Mouse (Mus musculus) adrenal gland, postnatal 14 days (tissue): ENCODE data around the gene Ube4b. TPM values are rescaled to one million over a fixed set of nuclear protein-coding genes. Genes with fewer than 3 reads are reported as not detected.

Source experiments
- DNase-seq: peaks from one replicate; pipeline ENCODE4 v3.0.0; 2021; ENCODE audit warnings: mixed read lengths
- total RNA-seq: library from RNA; stranded (reverse); gene quantifications from 2 replicates; pipeline ENCODE4 v1.2.3, GENCODE M21; 2021

Ube4b gene
- total RNA-seq, 1 experiment from 2014 or later: 63.8 TPM

DNA sequence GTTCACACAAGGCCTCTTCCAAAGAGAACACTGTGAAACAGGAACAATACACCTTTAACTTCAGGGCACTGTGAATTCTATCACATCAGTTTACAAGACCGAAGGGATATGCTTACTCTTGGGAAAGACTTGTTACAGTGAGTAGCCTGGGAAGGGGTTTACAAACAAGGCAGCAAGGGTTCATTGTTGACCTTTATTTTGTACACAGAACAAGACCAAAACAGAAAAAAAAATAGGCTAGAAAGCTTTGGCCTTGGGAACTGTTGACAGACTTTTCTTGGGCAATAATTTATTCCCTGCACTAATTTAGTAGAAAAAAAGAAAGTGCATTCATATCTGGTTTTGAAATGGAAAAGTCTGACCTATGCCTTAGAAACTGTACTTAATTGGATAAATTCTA is 122.1 kb downstream of the Ube4b start:
- no peak for DNase-seq

GRCm38 (mm10) chr4:149303502-149303901 is 123.0 kb downstream of the Ube4b start:
- DNase-seq: no peak

DNA sequence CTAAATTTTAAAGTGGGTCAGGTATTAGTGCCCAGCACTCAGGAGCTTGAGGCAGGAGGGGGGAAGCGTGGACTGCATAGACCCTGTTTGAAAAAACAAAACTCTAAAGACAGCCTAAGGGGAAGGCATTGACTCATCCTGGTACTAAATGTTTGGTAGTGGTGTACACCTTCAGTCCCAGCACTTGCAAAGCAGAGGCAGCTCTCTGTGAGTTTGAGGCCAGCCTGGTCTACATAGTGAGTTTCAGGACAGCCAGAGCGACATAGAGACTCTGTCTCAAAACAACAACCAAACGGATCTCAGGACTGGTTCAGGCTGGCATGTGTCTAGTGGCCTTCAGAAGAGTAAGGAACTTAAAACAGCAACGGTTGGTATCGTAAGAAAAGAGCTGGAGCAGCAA is 123.8 kb downstream of the Ube4b start:
- DNase-seq: no peak

DNA sequence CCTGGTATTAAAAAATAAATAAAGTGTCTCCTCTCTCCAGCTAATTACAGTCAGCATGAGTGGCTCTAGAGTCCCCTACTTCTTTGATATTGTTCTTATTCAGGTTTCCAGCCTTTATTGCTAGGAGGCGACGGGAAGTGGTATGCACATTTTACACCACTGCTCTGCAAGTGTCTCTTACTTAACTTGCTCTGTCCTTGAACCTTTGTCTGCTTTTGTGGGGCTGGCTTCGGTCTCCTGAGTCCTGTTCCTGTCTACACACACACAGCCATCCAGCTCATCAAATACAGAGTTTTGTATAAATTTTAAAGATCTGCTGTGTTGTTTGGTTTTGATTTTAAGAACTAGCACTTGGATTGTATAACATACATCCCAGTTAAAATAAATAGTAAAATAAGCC is 124.4 kb downstream of the Ube4b start:
- DNase-seq: peak; percentile 26

- no peak for DNase-seq
Observed at GRCm38 (mm10) chr4:149296501-149296900, 130.0 kb downstream of the Ube4b start.

- DNase-seq: no peak
Observed at GRCm38 (mm10) chr4:149292984-149293383, 133.6 kb downstream of the Ube4b start.

DNA sequence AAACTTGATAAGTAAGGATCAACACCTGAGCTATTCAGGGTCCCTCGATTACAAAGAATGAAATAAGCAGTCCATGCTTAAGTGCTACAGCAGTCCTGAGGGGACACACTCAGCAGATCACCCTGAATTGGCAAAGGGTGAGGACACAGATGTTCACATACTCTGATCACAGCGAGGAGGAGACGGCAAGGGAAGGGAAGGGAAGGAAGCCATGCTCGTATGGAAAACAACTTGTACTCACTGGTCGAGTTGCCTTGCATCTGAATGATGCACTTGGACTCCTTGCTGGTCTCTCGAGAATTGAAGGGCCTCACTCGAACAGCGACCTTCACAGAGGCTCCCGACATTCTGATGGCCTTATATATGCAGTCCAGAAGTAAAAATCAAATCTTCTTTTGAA is 135.5 kb downstream of the Ube4b start:
- peak; percentile 32 for DNase-seq

GRCm38 (mm10) chr4:149290157-149290750 is 136.3 kb downstream of the Ube4b start:
- DNase-seq: peak; percentile 20

- DNase-seq: no peak
Observed at GRCm38 (mm10) chr4:149286287-149287137, 140.0 kb downstream of the Ube4b start.

- DNase-seq: no peak
Observed at GRCm38 (mm10) chr4:149285691-149286090, 140.9 kb downstream of the Ube4b start.

DNA sequence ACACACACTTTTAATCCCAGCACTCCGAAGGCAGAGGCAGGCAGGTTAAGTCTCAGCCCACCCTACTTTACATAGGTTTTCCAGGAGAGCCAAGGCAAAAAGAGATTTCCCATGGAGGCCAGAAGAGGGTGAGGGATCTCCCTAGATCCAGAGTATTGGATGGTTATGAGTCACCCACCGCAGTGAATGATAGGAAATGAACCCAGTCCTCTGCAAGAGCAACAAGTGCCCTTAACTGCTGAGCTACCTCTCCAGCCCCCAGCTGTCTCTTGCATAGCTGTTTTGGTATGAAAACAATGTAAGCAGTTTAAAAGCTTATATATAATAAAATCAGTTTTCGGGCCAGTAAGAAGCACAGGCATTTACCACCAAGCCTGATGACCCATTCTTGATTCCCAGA is 143.5 kb downstream of the Ube4b start:
- no peak for DNase-seq

- DNase-seq: no peak
Observed at GRCm38 (mm10) chr4:149282025-149282738, 144.4 kb downstream of the Ube4b start.

Other genes starting within 250 kb of the Ube4b start
- 132 TPM in 2 replicates for gene Kif1b, start 119.1 kb downstream of the Ube4b start, total RNA-seq
- gene Rbp7, start 28.2 kb upstream of the Ube4b start, total RNA-seq: 103 and 104 TPM in 2 replicates
- gene Tmem274, start 50.6 kb upstream of the Ube4b start, total RNA-seq: not detected in 2 replicates
- gene Nmnat1, start 58.5 kb upstream of the Ube4b start, total RNA-seq: 16.1 and 17.9 TPM in 2 replicates
- 32.5 and 35.6 TPM in 2 replicates for gene Lzic, start 58.5 kb upstream of the Ube4b start, total RNA-seq
- gene Ctnnbip1, start 91.5 kb upstream of the Ube4b start, total RNA-seq: 31.8 and 34.5 TPM in 2 replicates
- gene Clstn1, start 159.7 kb upstream of the Ube4b start, total RNA-seq: 69.1 and 76.7 TPM in 2 replicates